Mouse (Mus musculus): ENCODE measurements around the gene Tldc2.

The Tldc2 gene

DNA sequence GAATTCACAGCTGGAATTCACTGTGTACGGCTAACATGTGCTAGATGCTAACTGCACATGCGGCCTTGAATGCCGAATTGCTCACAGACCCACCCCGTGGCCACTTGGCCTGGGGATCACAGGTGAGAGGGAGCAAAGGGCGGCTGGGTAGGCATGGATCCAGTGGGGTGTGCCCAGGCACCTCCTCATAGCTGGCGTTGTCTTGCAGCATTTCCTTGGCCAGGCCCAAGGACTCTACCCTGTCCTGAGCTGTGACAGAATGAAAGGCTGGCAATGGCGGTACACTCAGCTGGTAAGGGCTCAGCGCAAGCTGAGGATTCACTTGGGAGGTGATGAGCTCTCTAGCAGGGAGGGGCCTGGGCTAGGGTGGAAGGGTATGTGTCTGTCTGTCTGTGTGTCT lies at the start of gene Tldc2:
Gene Tldc2 (plus strand): TSS at position 260 of the 400 bp plus-strand sequence.
- no peak for DNase-seq (ENCODE audit: low read depth, low spot score)

DNA sequence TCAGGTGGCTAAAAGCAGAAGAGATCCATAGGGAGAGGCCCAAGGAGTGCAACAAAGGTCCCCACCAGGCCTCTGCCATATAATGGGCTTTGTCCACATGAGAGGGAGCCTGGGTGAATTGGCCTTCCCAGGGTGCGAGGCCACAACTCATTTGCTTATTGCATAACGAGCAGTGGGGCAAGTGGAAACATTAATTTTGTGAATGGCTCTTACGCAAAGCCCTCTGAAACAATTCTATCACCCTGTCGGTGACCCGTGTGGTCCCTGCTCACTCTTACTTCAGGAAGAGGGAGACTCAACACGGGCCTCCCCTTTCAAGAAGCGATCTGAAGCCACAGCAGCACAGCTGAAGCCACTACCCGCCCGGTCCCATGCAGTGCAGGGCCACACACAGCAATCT lies 49.6 kb upstream of the Tldc2 start:
- DNase-seq (ENCODE audit: low read depth, low spot score): no peak

DNA sequence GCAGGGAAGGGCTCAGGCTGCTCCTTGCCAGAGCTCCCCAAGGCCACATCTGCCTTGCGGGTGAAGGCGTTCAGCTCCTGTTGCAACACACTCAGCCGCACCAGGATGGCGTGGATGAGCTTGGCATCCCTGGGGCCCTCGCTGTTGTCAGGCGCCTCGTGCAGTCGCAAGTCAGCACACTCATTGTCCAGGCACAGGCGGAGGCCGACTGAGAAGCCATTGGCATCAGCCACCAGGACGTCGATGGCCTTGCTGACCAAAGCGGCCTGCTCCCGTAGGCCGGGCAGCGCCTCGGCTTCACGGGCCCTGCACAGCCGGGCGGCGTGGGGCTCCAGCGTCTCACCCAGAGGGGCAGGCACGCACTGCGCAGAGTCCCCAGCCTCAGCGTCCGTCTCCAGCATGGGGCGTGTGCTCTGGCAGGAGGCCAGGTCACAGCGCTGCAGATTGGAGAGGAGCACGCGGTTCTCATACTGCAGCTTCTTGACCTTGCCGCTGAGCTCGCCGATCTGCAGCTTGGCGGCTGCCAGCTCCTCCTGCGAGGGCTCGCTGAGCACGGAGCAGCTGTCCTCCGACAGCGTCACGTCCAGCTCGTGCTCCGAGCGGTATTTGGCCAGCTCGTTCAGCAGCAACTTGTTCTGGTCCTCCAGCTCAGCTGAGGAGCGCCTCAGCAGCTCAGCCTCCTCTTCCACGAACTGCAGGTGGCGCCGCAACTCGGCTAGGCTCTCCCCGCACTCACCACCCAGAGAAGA lies 46.8 kb upstream of the Tldc2 start:
- DNase-seq (ENCODE audit: low read depth, low spot score): no peak

DNA sequence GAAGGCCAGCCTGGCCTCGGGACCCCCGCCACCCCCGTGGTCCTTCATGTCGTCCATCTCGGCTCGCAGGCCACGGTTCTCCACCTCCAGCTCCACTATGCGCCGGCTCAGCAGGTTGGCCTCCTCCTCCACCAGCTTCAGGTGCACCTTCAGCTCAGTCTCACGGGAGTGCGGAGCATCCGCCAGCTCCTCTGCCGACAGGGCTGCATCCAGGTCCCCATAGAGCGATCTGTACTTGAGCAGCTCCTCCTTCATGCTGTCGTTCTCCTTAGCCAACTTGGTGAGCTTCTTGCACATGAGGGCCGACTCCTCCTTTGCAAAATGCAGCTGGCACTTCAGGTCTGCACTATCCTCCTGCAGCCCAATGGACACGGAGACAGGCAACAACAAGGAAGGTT lies 46.2 kb upstream of the Tldc2 start:
- DNase-seq (ENCODE audit: low read depth, low spot score): no peak

DNA sequence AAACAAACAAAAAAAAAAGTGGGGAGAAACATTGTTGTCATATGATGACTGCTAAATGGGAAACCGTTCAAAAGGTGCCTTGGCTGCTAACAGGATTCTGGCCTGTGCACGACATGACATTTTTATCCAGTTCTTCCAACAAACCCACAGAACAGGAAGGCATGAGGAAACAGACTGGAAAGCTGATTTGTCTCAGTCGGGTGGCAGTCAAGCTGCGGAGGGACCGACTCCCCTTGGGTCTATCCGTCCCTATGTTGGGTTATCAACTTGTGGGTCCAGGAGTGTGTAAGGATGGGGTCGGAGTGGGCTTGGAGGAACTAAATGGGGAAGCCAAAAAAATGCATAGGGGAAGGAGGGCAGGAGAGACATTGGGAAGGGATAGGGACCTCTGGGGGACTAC lies 45.4 kb upstream of the Tldc2 start:
- no peak for DNase-seq (ENCODE audit: low read depth, low spot score)

DNA sequence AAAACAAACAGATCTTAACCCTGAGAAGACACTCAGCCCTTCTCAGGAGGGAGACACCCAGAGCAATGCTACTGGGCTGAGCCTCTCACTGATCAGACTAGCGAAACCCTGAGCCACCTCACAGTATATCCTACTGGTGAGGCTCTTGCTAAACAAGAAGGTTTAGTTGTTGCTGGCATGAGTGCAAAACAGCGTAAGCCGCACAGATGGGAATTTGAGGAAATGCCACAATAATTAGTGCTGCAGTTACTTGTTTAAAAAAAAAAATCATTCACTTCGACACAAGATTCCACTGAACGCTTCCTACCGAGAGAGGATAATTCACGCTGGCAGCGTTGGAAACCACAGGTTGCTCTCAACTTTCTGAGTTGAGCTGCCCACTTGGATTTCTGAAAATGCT lies 43.3 kb upstream of the Tldc2 start:
- no peak for DNase-seq (ENCODE audit: low read depth, low spot score)

DNA sequence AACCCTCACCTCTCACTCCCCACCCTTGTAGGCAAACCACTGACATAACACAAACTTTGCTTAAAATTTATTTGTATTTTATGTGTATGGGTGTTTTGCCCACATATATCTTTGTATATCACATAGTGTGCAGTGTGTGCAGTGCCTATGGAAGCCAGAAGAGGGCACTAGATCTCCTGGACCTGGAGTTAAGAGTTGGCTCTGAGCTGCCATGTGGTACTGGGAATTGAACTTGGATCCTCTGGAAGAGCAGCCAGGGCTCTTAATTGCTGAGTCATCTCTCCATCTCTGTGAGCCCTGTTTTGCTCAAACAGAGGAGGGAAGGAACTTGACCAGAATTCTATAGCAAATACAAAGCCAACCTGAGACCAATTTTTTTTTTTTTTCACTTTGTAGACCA lies 42.9 kb upstream of the Tldc2 start:
- peak; percentile 35 for DNase-seq (ENCODE audit: low read depth, low spot score)

DNA sequence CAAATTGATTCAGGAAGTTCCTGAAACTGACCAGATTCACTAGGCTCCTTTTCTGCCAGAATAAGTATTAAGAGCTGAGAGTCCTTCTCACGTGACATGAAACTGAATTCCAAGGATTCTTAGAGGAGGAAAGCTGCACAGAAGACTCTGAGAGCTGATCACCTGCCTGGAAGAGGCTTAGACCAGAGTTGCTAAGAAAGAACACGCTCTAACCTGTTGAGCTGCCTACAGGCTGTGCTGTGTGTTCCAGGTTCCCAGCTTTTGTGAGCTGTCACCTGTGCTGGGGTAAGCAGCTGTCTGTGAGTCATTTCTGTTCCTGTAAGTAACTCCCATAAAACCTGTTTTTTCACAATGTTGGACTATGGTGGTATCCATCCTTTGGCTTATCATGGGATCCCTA lies 40.9 kb upstream of the Tldc2 start:
- no peak for DNase-seq (ENCODE audit: low read depth, low spot score)

DNA sequence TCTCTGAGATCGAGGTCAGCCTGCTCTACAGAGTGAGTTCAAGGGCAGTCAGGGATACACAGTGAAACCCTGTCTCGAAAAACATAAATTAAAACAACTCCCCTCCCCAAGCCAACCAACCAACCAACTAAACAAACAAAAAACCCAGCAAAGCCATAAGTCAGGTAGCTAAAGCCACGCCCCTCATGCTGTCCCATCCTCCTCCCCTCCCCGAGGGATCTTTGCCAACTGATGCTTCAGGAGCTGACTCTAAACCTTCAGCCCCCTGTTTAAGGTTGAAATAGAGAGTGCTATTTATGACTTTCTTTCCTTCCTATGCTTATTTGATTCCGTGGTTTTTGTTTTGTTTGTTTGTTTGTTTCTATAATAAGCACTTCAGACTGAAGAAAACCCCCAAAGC lies 39.9 kb upstream of the Tldc2 start:
- no peak for DNase-seq (ENCODE audit: low read depth, low spot score)

DNA sequence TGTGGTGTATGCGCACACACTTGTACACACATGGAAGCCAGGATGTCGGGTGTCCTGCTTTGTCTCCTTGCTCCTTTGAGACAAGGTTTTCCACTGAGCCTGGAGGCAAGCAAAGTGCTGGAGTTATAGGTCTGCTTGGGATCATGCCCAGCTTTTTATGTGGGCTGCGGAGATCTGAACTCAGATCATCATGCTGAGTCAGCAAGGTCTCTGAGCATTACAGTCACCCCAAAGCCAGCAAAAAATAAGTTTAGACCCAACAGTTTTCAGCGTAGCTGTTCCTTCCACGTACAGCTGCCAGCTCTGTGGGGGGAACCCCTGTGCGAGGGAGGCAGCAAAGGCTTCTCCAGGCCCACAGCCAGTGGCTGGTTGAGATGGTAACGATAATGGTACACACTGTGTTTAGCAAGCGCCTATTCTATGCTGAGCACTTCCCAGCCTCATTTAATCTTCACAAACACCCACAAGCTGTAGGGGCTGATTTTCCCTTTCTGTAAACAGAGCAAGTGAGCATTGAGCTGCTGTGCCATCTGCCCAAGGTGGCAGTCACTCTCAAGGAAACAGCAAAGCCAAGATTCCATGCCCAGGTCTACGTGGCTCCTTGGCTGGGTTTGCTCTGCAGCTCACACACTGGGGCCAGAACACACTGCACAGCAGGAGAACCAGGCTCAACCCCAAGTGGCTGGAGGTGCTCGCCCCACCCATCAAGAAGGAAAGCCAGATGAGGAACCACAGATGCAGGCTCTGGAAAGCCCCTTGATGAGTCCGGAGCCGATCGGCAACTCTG lies 38.3 kb upstream of the Tldc2 start:
- DNase-seq (ENCODE audit: low read depth, low spot score): peak; percentile 82

DNA sequence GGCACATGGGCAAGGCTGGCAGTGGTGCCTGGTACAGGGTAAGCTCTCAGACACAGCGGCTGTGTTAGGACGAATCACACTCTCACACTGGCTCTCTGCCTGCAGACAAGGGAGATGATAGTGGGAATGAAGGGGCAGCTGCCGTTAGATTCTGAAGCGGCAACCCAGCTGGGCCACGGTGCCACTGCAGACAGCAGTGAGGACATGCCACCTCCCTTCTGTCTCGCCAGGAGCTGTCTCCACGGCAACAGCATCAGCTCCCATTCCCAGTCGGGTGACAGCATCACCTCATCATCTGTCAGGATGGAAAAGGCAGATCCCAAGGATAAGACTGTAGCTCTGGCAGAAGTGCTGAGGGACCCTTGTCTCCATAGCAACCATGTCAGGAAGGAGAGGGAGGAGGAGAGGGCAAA lies 37.0 kb upstream of the Tldc2 start:
- no peak for DNase-seq (ENCODE audit: low read depth, low spot score)

DNA sequence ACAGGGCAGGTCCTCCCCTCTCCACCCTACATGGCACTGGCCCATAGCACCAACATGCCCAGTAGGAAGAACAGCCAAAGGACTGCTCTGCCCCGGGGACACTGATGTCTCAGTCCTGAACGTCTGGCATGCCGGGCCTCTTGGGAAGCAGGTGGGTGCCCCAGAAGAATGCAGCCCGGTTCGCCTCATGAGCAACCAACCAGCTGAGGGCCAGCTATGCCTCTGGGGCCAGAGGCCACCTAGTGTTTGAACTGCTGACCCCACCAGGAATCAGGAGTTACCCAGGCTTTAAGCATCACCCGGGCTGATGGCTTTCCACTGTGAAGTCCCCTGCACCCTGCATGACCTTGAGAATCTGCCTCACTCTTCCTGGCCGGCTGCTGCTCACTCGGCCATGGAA lies 34.4 kb upstream of the Tldc2 start:
- DNase-seq (ENCODE audit: low read depth, low spot score): no peak

DNA sequence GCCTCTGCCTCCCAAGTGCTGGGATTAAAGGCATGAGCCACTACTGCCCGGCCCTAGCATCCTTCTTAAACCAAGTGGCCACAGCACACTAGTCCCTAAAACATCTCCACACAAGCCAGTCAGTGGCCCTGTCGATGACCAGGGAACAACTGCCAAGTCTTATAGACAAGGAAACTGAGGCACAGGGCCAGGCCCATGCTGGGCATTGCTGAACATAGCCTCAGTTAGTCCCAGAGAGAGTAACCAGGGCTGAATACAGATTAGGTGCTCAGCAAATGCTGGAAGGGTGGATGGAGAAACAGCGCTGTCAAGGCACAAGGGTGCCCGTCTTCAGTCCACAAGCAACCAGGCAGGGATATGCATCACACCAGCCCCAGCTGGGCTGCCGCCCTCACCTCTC lies 33.7 kb upstream of the Tldc2 start:
- DNase-seq (ENCODE audit: low read depth, low spot score): no peak

DNA sequence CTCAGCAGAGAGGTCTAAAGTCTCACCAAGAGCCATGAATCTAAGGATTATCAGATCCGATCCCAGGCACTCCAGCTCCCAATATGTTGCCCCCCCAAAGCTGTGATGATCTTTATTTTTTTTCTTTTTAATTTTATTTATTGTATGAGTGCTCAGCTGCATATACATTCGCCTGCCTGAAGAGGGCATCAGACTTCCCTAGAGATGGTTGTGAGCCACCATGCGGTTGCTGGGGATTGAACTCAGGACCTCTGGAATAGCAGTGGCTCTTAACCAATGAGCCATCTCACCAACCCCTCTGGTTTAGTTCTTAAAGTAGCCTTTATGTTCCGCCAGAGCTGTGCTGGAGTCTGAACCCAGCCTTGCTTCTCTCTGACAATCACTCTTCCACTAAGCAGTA lies 33.1 kb upstream of the Tldc2 start:
- peak; percentile 27 for DNase-seq (ENCODE audit: low read depth, low spot score)

DNA sequence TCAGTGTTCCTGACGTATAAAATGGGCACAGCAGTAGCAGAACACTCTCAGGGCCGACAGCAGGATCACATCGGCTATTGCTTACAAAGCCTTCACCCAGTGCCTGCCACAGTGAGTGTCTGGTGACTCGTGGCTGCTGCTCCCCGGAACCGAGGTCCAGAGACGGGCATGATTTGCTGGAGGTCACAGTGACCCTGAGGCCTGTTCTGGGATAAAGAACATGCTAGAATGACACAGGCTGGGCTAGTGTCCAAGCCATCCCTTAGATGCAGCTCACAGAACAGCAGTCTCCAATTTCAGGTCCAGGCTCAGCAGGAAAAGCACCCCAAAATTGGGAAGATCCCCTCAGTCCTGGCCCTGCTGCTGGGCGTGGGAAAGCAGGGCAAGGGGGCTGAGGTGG lies 32.6 kb upstream of the Tldc2 start:
- no peak for DNase-seq (ENCODE audit: low read depth, low spot score)

DNA sequence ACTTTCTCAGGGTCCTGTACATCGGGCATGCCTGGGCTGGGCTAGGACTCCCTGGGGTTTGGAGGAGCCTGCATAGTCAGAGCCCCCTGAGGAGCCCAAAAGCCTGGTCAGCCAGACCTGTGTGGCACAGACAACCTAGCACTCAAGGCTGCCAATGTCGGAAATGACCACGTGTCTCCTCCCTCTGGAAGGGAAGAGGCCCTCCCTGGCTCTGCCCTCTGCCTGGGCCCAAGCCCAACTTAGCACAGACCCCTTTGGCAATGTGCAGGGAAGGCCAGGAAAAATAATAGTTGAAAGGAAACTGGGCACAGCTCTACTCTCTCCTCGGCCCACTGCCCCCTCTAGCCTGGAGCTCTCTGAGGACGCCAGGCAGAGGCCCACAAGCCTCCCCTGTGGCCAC lies 32.0 kb upstream of the Tldc2 start:
- no peak for DNase-seq (ENCODE audit: low read depth, low spot score)

DNA sequence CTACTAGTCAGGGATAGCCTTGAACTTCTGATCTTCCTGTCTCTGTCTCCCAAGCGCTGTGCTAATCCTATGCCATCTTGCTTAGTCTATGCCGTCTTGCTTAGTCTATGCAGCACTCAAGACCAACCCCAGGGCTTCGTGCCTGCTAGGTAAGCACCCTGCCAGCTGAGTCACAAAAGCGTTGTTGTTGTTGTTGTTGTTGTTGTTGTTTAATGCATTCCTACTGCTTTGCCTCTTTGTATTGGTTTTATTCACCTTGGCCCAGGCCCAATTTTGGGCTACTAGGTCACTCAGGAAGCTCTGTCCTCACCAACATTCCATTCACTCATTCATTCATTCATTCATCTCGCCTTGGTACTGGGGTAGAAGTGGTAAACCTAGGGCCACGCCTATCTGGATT lies 31.1 kb upstream of the Tldc2 start:
- DNase-seq (ENCODE audit: low read depth, low spot score): no peak

DNA sequence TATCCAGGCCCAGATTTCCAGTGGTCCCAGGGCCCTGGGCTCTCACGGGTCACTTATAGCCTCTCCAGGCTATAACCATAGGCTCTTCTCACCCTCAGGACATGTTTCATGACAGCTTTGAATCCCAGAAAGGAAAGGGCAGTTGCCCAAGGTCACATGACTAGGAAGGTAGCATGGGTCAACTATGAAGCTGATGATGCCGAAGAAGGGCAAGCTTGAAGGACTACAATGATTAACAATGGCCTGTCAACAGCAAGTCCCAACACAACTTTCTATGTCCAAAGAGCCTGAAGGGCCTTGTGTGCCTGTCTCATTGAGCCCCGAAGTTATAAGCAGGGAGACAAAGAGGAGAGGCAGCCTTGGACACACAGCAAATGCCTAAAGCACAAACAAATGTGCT lies 29.7 kb upstream of the Tldc2 start:
- DNase-seq (ENCODE audit: low read depth, low spot score): no peak

DNA sequence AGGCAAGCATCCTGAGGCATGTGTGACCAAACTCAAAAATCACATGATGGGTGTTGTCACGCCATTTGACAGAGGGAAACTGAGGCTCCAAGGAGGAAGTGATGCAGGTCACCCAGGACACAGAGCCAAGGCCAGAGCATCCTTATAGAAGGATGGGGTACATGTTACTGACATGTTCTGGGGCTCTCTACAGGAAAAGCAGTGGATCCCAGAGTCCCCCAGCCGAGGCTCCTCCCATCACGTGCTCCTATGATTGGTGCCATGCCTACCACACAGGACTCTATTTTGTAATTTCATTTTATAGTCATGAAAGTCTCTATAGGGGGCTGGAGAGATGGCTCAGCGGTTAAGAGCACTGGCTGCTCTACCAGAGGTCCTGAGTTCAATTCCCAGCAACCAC lies 29.1 kb upstream of the Tldc2 start:
- DNase-seq (ENCODE audit: low read depth, low spot score): no peak

DNA sequence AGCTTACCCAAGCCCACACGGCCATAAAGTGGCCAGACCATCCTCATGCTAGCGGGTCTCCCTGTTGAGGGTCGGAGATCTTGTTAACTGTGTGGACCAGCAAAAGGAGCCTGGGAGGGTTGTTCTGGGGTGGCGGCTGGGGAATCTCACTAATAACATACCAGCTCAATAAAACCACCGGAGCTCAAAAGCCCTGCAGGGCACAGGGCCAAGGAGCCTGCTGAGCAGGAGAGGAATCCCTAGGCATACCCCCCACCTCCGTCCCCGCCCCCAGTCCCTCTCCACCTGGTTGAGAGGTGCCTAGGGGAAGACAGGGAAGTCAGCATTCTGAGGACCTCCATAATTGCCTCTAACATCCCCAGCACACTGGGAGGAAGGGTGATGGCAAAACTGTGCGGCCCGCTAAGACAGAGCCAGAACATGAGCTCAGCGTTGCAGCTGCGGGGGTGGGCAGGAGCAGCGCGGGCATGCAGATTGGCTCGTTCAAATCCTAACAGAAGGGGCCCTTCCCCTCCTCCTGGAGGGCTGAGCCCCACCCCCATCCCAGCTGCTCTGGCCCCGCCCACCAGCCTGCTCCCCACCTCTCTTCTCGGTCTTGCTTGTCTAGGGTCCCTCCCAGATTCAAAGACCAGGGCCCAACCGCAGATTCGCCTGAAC lies 28.4 kb upstream of the Tldc2 start:
- DNase-seq (ENCODE audit: low read depth, low spot score): no peak

DNA sequence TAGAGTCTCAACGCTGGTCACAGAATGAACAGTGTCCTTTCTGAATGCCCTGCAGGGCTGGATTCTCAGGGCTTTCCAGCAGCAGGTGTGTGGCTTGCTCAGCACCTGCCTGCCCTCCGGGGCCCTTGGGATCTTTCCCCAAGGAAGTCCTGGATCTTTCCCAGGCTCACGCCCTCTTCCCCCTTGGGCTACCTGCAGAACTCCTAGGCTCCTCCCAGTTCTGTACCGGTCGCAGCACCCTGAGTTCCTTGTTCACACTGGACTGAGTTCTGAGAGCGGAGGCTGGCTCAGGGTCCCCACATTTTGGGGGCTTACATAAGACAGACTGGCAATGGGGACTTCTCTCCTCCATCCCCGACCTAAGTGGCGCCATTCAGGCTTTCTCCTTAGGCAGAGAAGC lies 27.7 kb upstream of the Tldc2 start:
- DNase-seq (ENCODE audit: low read depth, low spot score): no peak

DNA sequence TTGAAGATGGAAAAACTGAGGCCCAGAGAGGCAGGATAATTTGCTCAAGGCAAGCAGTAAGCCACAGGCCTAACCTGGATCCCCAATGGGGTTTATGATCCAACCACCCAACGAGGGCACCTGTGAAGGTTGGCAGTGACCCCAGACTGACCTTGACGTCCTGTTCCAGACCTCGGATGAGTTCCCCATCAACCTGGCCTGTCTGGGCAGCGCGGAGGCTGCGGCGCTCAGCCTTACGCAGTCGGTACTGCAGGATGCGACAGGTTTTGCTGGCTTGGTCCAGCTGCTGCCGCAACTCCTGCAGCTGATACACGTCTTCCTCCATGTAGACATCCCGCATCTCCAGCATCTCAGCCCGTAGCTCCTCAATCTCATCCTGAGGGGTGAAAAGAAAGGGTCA lies 26.8 kb upstream of the Tldc2 start:
- DNase-seq (ENCODE audit: low read depth, low spot score): no peak
